Mouse (Mus musculus) midbrain, embryonic 15.5 days (tissue): ENCODE data around the gene Slc39a5. TPM values are rescaled to one million over a fixed set of nuclear protein-coding genes. Genes with fewer than 3 reads are reported as not detected.

Experiments
- microRNA-seq: library from miRNA; unstranded; fragments of <30 nt; microRNA quantifications from one replicate; pipeline ENCODE4, GENCODE M21; 2016
- polyA plus RNA-seq: library from polyadenylated mRNA; unstranded; fragments of >200 nt; fragmentation: Nextera tagmentation; extraction: Ambion mirVana; gene quantifications from 2 replicates; pipeline ENCODE4 v1.2.1, GENCODE M21; 2015

Slc39a5 gene
- polyA plus RNA-seq, 1 experiment from 2014 or later = not detected

Small RNA genes lying within 50 kb of the gene (microRNA-seq; reads per million reads assigned to microRNA genes)
- gene Gm25361 (not detected), gene Gm26308 (not detected), gene Mir6914 (not detected), gene Mir6915 (2.2 reads per million, percentile 7 among the genes with 10 or more reads in this experiment)

Other genes with a start within 250 kb of the Slc39a5 start
- gene Rbms2, start 220.9 kb downstream of the Slc39a5 start, polyA plus RNA-seq = 8.9 and 9.2 TPM in 2 replicates
- 1.2 and 1.7 TPM in 2 replicates for gene Gls2, start 206.8 kb downstream of the Slc39a5 start, polyA plus RNA-seq
- 20.2 and 21.4 TPM in 2 replicates for gene Spryd4, start 189.4 kb downstream of the Slc39a5 start, polyA plus RNA-seq
- 0.09 TPM in 1 of 2 replicates, not detected in the other for gene Mip, start 175.4 kb downstream of the Slc39a5 start, polyA plus RNA-seq
- 17.8 and 20.5 TPM in 2 replicates for gene Timeless, start 169.2 kb downstream of the Slc39a5 start, polyA plus RNA-seq
- not detected in 2 replicates for gene Apon, start 147.1 kb downstream of the Slc39a5 start, polyA plus RNA-seq
- gene Apof, start 132.6 kb downstream of the Slc39a5 start, polyA plus RNA-seq = 0.18 TPM in 1 of 2 replicates, not detected in the other
- 21.4 and 23.5 TPM in 2 replicates for gene Stat2, start 130.7 kb downstream of the Slc39a5 start, polyA plus RNA-seq
- gene Il23a, start 102.5 kb downstream of the Slc39a5 start, polyA plus RNA-seq = not detected in 2 replicates
- gene Pan2, start 97.9 kb downstream of the Slc39a5 start, polyA plus RNA-seq = 21.9 and 24.0 TPM in 2 replicates
- 194 and 204 TPM in 2 replicates for gene Cnpy2, start 78.8 kb downstream of the Slc39a5 start, polyA plus RNA-seq
- gene Cs, start 63.5 kb downstream of the Slc39a5 start, polyA plus RNA-seq = 256 and 257 TPM in 2 replicates
- 42.6 and 44.2 TPM in 2 replicates for gene Coq10a, start 32.2 kb downstream of the Slc39a5 start, polyA plus RNA-seq
- 15.0 and 15.6 TPM in 2 replicates for gene Ankrd52, start 24.1 kb downstream of the Slc39a5 start, polyA plus RNA-seq
- gene Nabp2, start 10.3 kb upstream of the Slc39a5 start, polyA plus RNA-seq = 146 and 147 TPM in 2 replicates
- 105 and 107 TPM in 2 replicates for gene Rnf41, start 10.4 kb upstream of the Slc39a5 start, polyA plus RNA-seq
- gene Smarcc2, start 58.0 kb upstream of the Slc39a5 start, polyA plus RNA-seq = 201 and 209 TPM in 2 replicates
- 892 and 955 TPM in 2 replicates for gene Myl6, start 92.9 kb upstream of the Slc39a5 start, polyA plus RNA-seq
- 5.4 and 5.7 TPM in 2 replicates for gene Myl6b, start 97.5 kb upstream of the Slc39a5 start, polyA plus RNA-seq
- 10.5 and 11.1 TPM in 2 replicates for gene Esyt1, start 124.6 kb upstream of the Slc39a5 start, polyA plus RNA-seq
- 20.8 and 22.7 TPM in 2 replicates for gene Zc3h10, start 146.5 kb upstream of the Slc39a5 start, polyA plus RNA-seq
- 2,126 and 2,161 TPM in 2 replicates for gene Rpl41, start 148.1 kb upstream of the Slc39a5 start, polyA plus RNA-seq
- gene Pa2g4, start 164.8 kb upstream of the Slc39a5 start, polyA plus RNA-seq = 125 and 128 TPM in 2 replicates
- 0.42 and 0.56 TPM in 2 replicates for gene Erbb3, start 188.4 kb upstream of the Slc39a5 start, polyA plus RNA-seq
- gene Rps26, start 225.5 kb upstream of the Slc39a5 start, polyA plus RNA-seq = 322 and 332 TPM in 2 replicates
- 23.0 and 23.1 TPM in 2 replicates for gene Ikzf4, start 244.8 kb upstream of the Slc39a5 start, polyA plus RNA-seq